ENCODE assay signal across 8 mouse cellular contexts in the genomic region with DNA sequence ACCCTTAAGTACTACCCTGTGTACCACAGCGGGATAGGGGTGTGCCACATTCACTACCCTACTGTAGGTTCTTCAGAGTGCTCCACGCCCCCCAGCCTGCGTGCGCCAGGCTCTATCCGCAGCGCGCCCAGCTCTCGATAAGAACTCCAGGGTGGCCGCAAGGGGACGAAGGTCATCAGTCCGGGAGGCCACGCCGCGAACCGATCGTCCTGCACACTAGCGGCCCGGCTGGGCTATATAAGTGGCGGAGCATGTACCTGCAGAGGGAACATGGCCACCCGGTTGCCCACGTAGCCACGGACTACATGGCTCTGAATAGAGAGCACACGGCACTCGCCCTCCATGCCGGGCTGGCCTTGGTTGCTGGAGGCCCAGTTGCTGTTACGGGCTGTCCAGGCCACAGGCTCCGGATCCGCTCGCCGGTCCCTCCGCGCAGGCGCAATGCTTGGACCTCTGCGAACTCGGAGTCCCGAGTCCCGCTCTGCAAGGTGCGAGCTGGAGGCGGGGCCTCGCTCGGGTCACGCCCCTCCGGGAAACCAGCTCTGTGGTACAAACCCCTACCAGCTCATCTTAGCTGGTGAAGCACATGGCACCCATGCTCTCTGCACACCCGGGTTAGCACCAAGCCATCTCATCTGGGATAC.
DNase-seq lines count a peak whose midpoint lies in the region; ATAC-seq lines count a peak whose summit lies in the region.

No protein-coding gene starts in this region.

- peak overlapping the region; percentile 60 for H3K9ac ChIP-seq in kidney, embryonic 14.5 days (ENCODE audit: low read depth, low read length)

- peaks cover 48% of the 10 kb centered on the region for H3K27me3 ChIP-seq in heart, embryonic 10.5 days (ENCODE audit: insufficient read depth, poor library complexity, severe bottlenecking)
- peaks cover 6% of the 10 kb centered on the region; the same call in 1 of the 2 replicates for H3K27me3 ChIP-seq in kidney, embryonic 14.5 days (ENCODE audit: control insufficient read depth, insufficient read depth, low read length)

- peak; percentile 70 to 73 for DNase-seq in heart, adult 18-20 months
- DNase-seq in heart, postnatal 25 days (ENCODE audit: low spot score), result no peak
- DNase-seq in embryo, embryonic 10 days (ENCODE audit: low spot score), result peak; percentile 87
- peak; percentile 91 for DNase-seq in heart, embryonic 10.5 days (ENCODE audit: low spot score)
- peak; percentile 78 for DNase-seq in lung, postnatal 10 days
- DNase-seq in retina, postnatal 7 days (ENCODE audit: low read depth, low spot score), result peak; percentile 57
- DNase-seq in c-Kit-positive CD71-positive TER-119-positive erythroid progenitor cells, embryonic 14.5 days (ENCODE audit: low spot score), result no peak

- no peaks in the 10 kb centered on the region for H3K36me3 ChIP-seq in heart, embryonic 10.5 days
- H3K36me3 ChIP-seq in kidney, embryonic 14.5 days (ENCODE audit: control insufficient read depth, insufficient read depth, low read length), result no peaks in the 10 kb centered on the region

- H3K4me1 ChIP-seq in heart, embryonic 10.5 days, result peaks cover 12% of the 10 kb centered on the region
- peaks cover 12% of the 10 kb centered on the region; the same call in 1 of the 2 replicates for H3K4me1 ChIP-seq in kidney, embryonic 14.5 days (ENCODE audit: control insufficient read depth, insufficient read depth, low read length)

- H3K9me3 ChIP-seq in heart, embryonic 10.5 days, result no peaks in the 10 kb centered on the region
- no peaks in the 10 kb centered on the region for H3K9me3 ChIP-seq in kidney, embryonic 14.5 days (ENCODE audit: control insufficient read depth, low read length)

- under 1% methylated on average over 44 of the region's 44 CpGs for WGBS in heart, embryonic 10.5 days
- WGBS in kidney, embryonic 14.5 days, result 1% methylated on average over 44 of the region's 44 CpGs

- H3K27ac ChIP-seq in heart, embryonic 10.5 days, result peak overlapping the region; percentile 80
- no peak overlapping the region for H3K27ac ChIP-seq in kidney, embryonic 14.5 days (ENCODE audit: low read depth, low read length)

- intact Hi-C loops in heart, postnatal 25 days (cut with DNase I), result no loop called here

- H3K4me2 ChIP-seq in kidney, embryonic 14.5 days (replicated peaks; ENCODE audit: low read depth, low read length), result peak overlapping the region; percentile 96

- peak overlapping the region; percentile 63 for H3K4me3 ChIP-seq in heart, embryonic 10.5 days
- peak overlapping the region; percentile 44 for H3K4me3 ChIP-seq in kidney, embryonic 14.5 days (ENCODE audit: low read length)

- peak; percentile 86 for ATAC-seq in kidney, embryonic 14.5 days (ENCODE audit: low FRiP score, low TSS enrichment)

Comparison
In these comparisons a context has a peak if more than half of its experiments do, and no peak if none do; other contexts are left out.
1. DNase-seq: peak in heart, adult 18-20 months (2 of 2), embryo, embryonic 10 days (single experiment), heart, embryonic 10.5 days (single experiment), lung, postnatal 10 days (single experiment) and retina, postnatal 7 days (single experiment); none in heart, postnatal 25 days (single experiment) and c-Kit-positive CD71-positive TER-119-positive erythroid progenitor cells, embryonic 14.5 days (single experiment).